Mouse (Mus musculus) CD4-positive helper T cell, adult 2 months (primary cell): ENCODE data around the gene Tuba8.

Experiments used
- DNase-seq: peaks from one replicate; pipeline ENCODE4 v3.0.0-alpha.2; 2012; ENCODE audit warnings: low read depth, missing footprints, low spot score

The Tuba8 gene

GRCm38 (mm10) chr6:121194956-121195731, 15.4 kb upstream of the Tuba8 start:
- no peak for DNase-seq

GRCm38 (mm10) chr6:121197807-121198365, 12.6 kb upstream of the Tuba8 start:
- no peak for DNase-seq

- no peak for DNase-seq
Observed at GRCm38 (mm10) chr6:121200458-121200857, 10.0 kb upstream of the Tuba8 start.

- DNase-seq: no peak
Observed at GRCm38 (mm10) chr6:121202026-121202425, 8.5 kb upstream of the Tuba8 start.

GRCm38 (mm10) chr6:121206481-121206880, 4.0 kb upstream of the Tuba8 start:
- no peak for DNase-seq

GRCm38 (mm10) chr6:121209584-121209983, 912 bp upstream of the Tuba8 start:
- DNase-seq: no peak

GRCm38 (mm10) chr6:121210926-121211289, 412 bp downstream of the Tuba8 start:
- no peak for DNase-seq

- no peak for DNase-seq
Observed at GRCm38 (mm10) chr6:121211743-121212142, 1.2 kb downstream of the Tuba8 start.

GRCm38 (mm10) chr6:121212988-121213387, 2.5 kb downstream of the Tuba8 start:
- DNase-seq: no peak

- DNase-seq: no peak
Observed at GRCm38 (mm10) chr6:121214221-121214620, 3.7 kb downstream of the Tuba8 start.

GRCm38 (mm10) chr6:121214667-121215330, 4.3 kb downstream of the Tuba8 start:
- DNase-seq: peak; percentile 53

GRCm38 (mm10) chr6:121215336-121215735, 4.8 kb downstream of the Tuba8 start:
- DNase-seq: no peak

- DNase-seq: no peak
Observed at GRCm38 (mm10) chr6:121215896-121216295, 5.4 kb downstream of the Tuba8 start.

GRCm38 (mm10) chr6:121216589-121217255, 6.2 kb downstream of the Tuba8 start:
- no peak for DNase-seq

- DNase-seq: peak; percentile 58
Observed at GRCm38 (mm10) chr6:121218002-121218401, 7.5 kb downstream of the Tuba8 start.

- DNase-seq: no peak
Observed at GRCm38 (mm10) chr6:121219406-121219805, 8.9 kb downstream of the Tuba8 start.

- DNase-seq: no peak
Observed at GRCm38 (mm10) chr6:121220181-121220580, 9.7 kb downstream of the Tuba8 start.

- DNase-seq: no peak
Observed at GRCm38 (mm10) chr6:121221876-121222597, 11.5 kb downstream of the Tuba8 start.

GRCm38 (mm10) chr6:121223001-121223400, 12.5 kb downstream of the Tuba8 start:
- no peak for DNase-seq

- no peak for DNase-seq
Observed at GRCm38 (mm10) chr6:121224067-121224466, 13.6 kb downstream of the Tuba8 start.

GRCm38 (mm10) chr6:121224993-121225392, 14.5 kb downstream of the Tuba8 start:
- no peak for DNase-seq

GRCm38 (mm10) chr6:121226043-121226442, 15.5 kb downstream of the Tuba8 start:
- DNase-seq: peak; percentile 46
